Mouse (Mus musculus): ENCODE data around the gene Ccdc137. TPM values are rescaled to one million over a fixed set of nuclear protein-coding genes. Genes with fewer than 3 reads are reported as not detected.

The Ccdc137 gene
- total RNA-seq, 2 experiments from 2014 or later = 5.7 to 6.2 TPM

- no peak for DNase-seq (ENCODE audit: low spot score)
Observed at GRCm38 (mm10) chr11:120498226-120498625, 40.3 kb downstream of the Ccdc137 start.

DNA sequence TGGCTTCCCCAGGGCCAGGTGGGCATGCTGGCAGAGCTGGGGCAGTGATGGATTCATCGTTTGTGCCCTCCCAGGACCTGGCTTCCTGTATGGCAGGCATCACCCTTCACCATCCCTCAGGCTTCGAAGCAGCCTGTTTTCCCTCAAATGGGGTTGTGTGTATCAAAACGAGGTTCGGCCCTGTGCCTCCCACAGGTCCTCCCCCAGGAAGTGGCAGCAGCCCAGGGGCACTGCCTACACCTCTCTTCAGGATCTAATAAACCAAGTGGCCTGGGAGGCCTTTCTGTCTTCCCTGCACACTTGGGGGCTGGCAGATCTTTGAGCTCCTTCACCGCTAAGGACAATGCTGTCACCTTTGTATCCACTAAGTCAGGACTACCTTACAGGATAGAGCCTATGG is 41.0 kb downstream of the Ccdc137 start:
- DNase-seq (ENCODE audit: low spot score) = no peak

DNA sequence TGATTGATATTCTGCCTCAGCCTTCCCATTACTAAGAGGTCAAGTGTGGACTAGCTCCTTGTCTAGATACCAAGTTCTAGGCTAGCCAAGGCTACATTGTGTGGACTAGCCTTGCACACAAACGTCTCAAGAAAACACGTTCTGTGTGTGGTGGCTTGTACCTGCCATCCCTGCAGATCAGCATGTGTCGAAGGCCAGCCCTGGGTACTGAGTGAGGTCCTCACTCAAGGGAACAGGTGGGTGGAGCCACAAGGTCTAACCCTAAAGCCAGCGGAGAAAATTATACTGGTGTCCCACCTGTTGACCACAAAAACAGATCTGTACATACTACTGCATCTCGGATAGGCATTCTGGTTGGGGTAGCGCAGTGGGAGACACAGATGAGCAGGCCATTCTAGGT is 42.0 kb downstream of the Ccdc137 start:
- DNase-seq (ENCODE audit: low spot score) = no peak

GRCm38 (mm10) chr11:120500357-120500756 is 42.4 kb downstream of the Ccdc137 start:
- no peak for DNase-seq (ENCODE audit: low spot score)

DNA sequence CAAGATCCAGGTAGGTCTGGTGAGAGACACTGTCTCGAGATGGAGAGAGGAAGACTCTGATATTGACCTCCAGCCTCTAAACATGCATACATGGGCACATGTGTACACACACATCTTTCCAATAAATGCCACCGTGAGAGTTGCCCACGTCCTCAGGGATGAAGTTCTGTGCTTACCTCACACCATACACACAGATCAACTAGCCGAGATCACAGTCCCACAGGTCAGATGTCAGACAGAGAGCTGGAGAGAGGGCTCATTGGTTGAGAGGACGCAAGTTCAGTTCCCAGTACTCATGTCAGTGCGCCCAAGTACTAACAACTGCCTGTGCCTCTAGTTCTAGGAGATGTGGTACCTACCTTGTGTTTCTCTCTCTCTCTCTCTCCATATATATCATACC is 43.1 kb downstream of the Ccdc137 start:
- DNase-seq (ENCODE audit: low spot score) = no peak

DNA sequence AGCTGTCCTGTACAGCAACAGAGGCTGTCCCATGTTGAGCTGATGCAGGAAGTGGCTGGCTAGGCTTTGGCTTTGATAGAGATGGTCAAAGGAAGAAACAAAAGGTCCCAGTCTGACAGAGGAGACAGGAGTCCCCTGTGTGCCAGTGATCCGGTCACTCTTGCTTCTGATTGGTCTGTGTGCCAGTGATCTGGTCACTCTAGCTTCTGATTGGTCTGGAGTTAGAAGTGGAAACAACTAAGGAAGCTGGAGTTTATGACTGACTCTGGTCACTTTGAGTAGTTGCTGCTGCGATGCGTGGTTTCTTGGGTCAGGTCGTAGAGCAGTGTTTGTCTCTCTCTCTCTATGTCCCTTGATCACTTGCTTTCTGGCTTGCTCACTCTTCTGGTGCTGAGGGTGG is 43.8 kb downstream of the Ccdc137 start:
- DNase-seq (ENCODE audit: low spot score) = no peak

- DNase-seq (ENCODE audit: low spot score) = no peak
Observed at GRCm38 (mm10) chr11:120505661-120506060, 47.7 kb downstream of the Ccdc137 start.

DNA sequence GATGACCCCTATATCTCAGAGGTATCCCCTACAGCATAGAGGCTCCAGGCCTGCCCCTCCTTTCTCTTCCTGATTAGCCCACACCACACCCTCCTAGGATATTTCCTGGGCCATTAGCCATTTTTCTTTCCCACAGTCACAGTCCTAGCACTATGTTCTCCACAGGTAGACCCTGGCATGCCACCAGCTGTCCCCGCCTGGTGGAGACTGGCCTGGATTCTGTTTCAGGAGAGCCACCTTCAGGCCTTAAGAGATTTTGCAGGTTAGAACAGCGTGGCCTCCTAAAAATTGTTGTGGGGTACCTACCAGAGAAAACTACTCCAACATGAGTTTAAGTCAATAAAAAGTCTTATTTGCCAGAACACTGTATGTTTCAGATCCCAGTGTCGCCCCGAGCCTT is 49.0 kb downstream of the Ccdc137 start:
- DNase-seq (ENCODE audit: low spot score) = no peak

DNA sequence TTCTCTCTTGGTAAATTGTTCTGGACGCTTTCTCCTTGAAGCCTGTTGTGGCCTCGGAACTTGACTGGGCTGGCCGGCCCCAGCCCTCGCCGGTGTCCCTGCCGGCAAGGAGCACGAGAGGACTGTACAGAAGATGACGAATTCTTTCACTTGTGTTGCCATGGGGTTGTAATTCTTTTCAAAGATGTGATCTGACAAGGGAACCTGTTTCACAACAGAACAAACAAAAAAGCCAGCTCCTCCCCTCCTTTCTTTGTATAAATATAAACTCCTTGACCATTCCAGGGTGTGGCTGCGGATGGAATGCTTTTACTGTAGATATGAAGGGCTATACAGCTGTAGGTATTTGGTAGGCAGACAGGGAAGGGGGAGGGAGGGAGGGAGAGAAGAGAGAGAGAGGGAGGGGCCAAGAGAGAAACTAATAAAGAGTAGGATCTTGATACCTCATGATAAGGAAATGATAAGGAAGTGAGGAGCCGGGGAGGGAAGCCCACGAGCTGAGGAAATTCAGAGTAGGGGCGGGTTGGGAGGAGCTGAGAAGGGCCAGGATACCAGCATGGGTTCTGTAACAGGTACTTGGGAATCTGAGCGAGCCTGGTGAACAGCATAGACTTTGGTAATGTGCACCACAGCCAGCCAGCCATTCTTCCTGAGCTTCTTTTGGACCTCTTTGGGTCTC is 49.8 kb downstream of the Ccdc137 start:
- DNase-seq (ENCODE audit: low spot score) = no peak

DNA sequence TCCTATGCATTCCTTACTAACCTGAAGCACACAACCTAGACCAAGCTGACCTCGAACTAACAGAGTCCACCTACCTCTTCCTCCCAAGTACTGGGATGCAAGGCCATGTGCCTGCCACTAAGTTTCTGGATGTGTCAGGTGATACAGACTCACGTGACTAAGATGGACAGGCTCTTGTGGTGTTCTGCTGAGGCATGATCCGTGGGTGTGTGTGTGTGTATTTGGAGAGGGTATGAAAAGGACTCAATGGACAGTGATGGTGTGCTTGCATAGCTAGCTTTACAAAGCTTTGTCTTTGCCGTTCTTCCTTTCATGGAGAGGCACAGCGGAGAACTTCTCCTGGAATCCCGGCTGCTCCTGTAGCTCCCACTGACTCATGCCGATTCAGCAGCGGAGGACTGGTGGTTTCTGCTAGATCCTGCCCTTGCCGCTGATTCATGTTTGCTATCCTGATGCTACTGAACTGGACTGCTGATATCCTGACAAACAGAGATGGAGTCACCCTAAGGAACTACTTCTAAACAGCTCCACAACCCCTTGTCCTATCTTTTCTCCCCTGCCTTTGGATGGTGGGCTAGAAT is 50.5 kb downstream of the Ccdc137 start:
- DNase-seq (ENCODE audit: low spot score) = no peak

DNA sequence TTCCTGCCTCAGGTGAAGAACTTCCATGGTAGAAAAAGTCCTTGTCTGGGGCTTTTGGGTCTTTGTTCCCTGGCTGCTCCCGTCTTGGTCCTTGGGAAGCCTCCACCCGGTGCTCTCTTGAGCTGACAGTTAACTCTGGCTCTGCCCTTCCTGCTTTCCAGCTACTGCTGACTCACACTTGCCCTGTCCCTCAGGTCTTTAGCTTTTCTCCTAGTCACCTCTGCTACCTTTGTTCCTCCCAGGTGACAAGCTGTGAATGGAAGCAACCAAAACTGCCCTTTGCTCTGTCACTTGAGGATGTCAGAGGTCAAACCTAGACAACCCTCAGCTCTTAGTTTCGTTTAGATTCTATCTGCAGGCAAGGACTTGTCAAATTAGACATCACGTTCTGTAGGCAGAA is 52.0 kb downstream of the Ccdc137 start:
- DNase-seq (ENCODE audit: low spot score) = no peak

DNA sequence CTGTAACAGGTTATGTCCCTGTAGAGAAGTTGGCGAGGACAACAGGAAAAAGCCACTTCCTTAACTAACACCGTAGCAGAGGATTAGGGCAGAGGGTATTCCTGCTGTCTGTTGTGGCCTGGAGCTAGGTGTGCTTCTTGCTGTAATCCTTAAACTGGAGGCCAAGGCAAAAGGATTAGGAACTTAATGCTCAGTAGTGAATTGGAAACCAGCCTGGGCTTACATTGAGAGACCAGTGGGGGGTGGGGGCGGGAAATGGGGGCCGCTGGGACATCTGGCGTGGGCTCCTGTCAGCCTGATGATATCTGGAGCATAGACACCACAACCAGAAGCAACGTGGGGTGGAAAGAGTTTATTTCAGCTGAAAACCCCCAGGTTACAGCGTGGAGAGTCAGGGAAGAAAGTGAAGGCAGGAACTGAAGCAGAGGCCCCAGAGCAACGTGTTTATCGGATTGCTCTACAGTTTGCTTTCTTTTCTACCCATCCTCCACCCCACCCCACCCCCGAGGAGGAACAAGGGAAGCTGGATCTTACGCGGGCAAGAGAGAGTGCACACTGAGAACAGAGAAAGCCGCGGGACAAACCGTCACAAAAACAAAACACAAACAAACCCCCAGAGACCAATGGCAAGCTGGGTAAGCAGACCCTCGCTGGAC is 52.6 kb downstream of the Ccdc137 start:
- DNase-seq (ENCODE audit: low spot score) = no peak

DNA sequence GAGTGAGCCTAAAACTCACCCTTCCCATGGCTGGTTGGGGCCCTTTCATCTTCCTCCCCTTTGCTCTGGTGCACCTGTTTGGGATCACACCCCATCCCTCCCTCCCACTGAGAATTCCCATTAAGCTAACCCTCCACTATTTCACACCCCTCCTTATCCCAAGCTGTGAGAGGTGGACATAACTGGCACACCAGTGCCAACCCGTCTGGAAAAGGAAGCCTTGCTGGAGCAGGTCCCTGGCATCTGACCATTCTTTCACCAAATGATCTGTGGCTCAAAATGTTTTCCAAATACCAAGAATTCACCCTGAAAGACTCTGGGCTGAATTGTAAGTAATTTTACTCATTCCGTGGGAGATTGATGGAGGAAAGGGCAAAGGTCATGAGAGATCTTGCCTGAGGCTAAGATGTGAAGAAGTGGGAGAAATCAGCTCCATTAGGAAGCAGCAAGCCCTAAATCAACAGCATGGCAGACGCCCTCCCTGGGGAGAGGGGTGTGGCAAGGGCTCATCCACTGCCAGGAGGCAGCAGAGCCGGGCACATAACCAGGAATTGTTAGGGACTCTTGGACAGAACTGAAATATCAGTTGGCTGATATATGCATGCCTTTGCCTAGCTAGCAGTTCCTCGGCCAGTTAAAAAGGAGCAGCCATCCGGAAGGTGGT is 55.0 kb downstream of the Ccdc137 start:
- DNase-seq (ENCODE audit: low spot score) = no peak

Other genes starting within 250 kb of the Ccdc137 start
- 1 to 10 TPM; 3.4 to 4.6 TPM for gene Bahcc1, start 225.2 kb upstream of the Ccdc137 start, total RNA-seq (2021)
- 100 to 1,000 TPM; 158 to 253 TPM for gene Actg1, start 109.6 kb upstream of the Ccdc137 start, total RNA-seq (2021)
- under 1 TPM; 0.39 to 0.52 TPM for gene Fscn2, start 96.6 kb upstream of the Ccdc137 start, total RNA-seq (2021)
- 10 to 100 TPM in 1 of 2 experiments, 1 to 10 TPM in 1; 8.3 to 19.3 TPM for gene Faap100, start 79.4 kb upstream of the Ccdc137 start, total RNA-seq (2021)
- gene Nploc4, start 20.4 kb upstream of the Ccdc137 start, total RNA-seq (2021) = 100 to 1,000 TPM in 1 of 2 experiments, 10 to 100 TPM in 1; 84.6 to 100 TPM
- gene Tspan10, start 15.5 kb upstream of the Ccdc137 start, total RNA-seq (2021) = under 1 TPM in 1 of 2 experiments, not detected in 1; 0.57 TPM
- gene Pde6g, start 4.6 kb upstream of the Ccdc137 start, total RNA-seq (2021) = under 1 TPM; 0.33 to 0.39 TPM
- 10 to 100 TPM; 18.9 to 24.7 TPM for gene Oxld1, start within 50 bp of the Ccdc137 start, total RNA-seq (2021)
- gene Arl16, start 9.5 kb downstream of the Ccdc137 start, total RNA-seq (2021) = 1 to 10 TPM; 4.3 to 6.2 TPM
- 100 to 1,000 TPM; 130 to 136 TPM for gene Mrpl12, start 26.5 kb downstream of the Ccdc137 start, total RNA-seq (2021)
- 1 to 10 TPM; 3.3 to 4.5 TPM for gene Slc25a10, start 33.7 kb downstream of the Ccdc137 start, total RNA-seq (2021)
- under 1 TPM in 1 of 2 experiments, not detected in 1; 0.45 TPM for gene Gcgr, start 72.6 kb downstream of the Ccdc137 start, total RNA-seq (2021)
- gene Mcrip1, start 91.6 kb downstream of the Ccdc137 start, total RNA-seq (2021) = 10 to 100 TPM; 18.4 to 22.7 TPM
- 100 to 1,000 TPM; 140 to 577 TPM for gene Ppp1r27, start 93.0 kb downstream of the Ccdc137 start, total RNA-seq (2021)
- 100 to 1,000 TPM; 188 to 221 TPM for gene P4hb, start 115.1 kb downstream of the Ccdc137 start, total RNA-seq (2021)
- 10 to 100 TPM; 71.0 to 89.8 TPM for gene Arhgdia, start 123.5 kb downstream of the Ccdc137 start, total RNA-seq (2021)
- 10 to 100 TPM; 42.8 to 48.6 TPM for gene Alyref, start 140.2 kb downstream of the Ccdc137 start, total RNA-seq (2021)
- 10 to 100 TPM; 45.9 to 52.1 TPM for gene Anapc11, start 140.3 kb downstream of the Ccdc137 start, total RNA-seq (2021)
- gene Npb, start 150.4 kb downstream of the Ccdc137 start, total RNA-seq (2021) = not detected
- gene Pcyt2, start 159.8 kb downstream of the Ccdc137 start, total RNA-seq (2021) = 10 to 100 TPM; 26.1 to 27.7 TPM
- gene Sirt7, start 167.1 kb downstream of the Ccdc137 start, total RNA-seq (2021) = 1 to 10 TPM; 3.6 to 4.2 TPM
- 10 to 100 TPM; 50.2 to 58.8 TPM for gene Mafg, start 175.5 kb downstream of the Ccdc137 start, total RNA-seq (2021)
- gene Pycr1, start 185.7 kb downstream of the Ccdc137 start, total RNA-seq (2021) = 1 to 10 TPM; 2.8 to 3.2 TPM
- 100 to 1,000 TPM; 124 to 137 TPM for gene Myadml2, start 190.0 kb downstream of the Ccdc137 start, total RNA-seq (2021)
- gene Notum, start 203.1 kb downstream of the Ccdc137 start, total RNA-seq (2021) = not detected
- gene Aspscr1, start 214.9 kb downstream of the Ccdc137 start, total RNA-seq (2021) = 10 to 100 TPM; 31.1 to 33.4 TPM

Data from gastrocnemius, adult 18-20 months (tissue).